Mouse (Mus musculus): ENCODE data around the gene Cdc45. TPM values are rescaled to one million over a fixed set of nuclear protein-coding genes. Genes with fewer than 3 reads are reported as not detected.
A peak's percentile ranks its signal among the peaks of the same experiment; 100 is the strongest.

Gene Cdc45
- polyA plus RNA-seq, 1 experiment from 2014 or later = 48.7 TPM

DNA sequence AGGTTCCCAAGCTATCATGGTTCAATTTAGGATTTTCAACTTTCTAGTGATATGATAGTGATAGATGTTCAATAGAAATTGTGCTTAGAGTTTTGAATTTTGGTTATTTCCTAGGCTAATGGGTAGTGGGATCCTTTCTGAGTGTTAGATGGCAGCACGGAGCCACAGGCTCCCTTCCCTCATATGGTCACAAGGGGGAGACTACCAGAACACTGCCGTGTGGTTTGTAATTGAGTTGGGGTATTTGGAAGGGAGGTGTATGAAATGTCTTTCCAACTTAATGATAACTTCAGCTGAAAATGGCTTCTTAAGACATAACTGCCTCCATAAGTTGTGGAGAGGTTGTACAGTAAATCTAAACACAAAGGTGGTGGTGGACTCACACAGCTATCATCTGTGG is 21.7 kb upstream of the Cdc45 start:
- no peak overlapping the region for H3K27ac ChIP-seq (ENCODE audit: low read length)
- ATAC-seq (ENCODE audit: low read depth) = no peak
- H3K36me3 ChIP-seq (ENCODE audit: control insufficient read depth, insufficient read depth, low read length) = peaks cover 37% of the 10 kb centered on the region
- no peaks in the 10 kb centered on the region for H3K9me3 ChIP-seq (ENCODE audit: control insufficient read depth, low read length)
- H3K27me3 ChIP-seq (ENCODE audit: control insufficient read depth, insufficient read depth, low read depth, low read length) = no peaks in the 10 kb centered on the region
- H3K4me1 ChIP-seq (replicated peaks; ENCODE audit: control insufficient read depth, insufficient read depth, low read length) = peaks cover 3% of the 10 kb centered on the region; the same call in 1 of the 2 replicates
- 61% methylated on average over 2 of the region's 2 CpGs for WGBS
- no peak overlapping the region for H3K4me3 ChIP-seq (ENCODE audit: low read length)
- H3K9ac ChIP-seq (ENCODE audit: low read length) = no peak overlapping the region
- H3K4me2 ChIP-seq (ENCODE audit: low read depth, low read length) = no peak overlapping the region

DNA sequence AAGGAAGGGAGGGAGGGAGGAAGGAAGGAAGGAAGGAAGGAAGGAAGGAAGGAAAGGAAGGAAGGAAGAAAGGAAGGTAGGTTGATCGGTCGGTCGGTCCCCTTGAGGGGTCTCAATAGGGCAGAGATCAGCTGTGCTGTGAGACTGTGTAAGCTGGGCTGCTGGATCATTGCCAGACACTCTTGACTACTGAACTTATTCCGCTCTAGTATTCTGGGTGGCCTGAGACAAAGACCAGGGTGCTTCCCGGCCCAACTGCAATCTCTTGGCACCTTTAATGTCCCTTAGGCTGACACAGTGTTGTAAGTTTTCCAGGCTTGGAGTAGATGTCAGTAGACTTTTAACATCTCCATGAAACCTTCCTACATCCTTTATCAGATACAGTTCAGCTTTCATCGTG is 17.3 kb upstream of the Cdc45 start:
- 70% methylated on average over 6 of the region's 6 CpGs for WGBS
- Histone ChIP-seq H3K27me3 (ENCODE audit: control insufficient read depth, insufficient read depth, low read depth, low read length) (no peaks in the 10 kb centered on the region), H3K4me2 (ENCODE audit: low read depth, low read length) (no peak overlapping the region), H3K9ac (ENCODE audit: low read length) (no peak overlapping the region), H3K4me3 (ENCODE audit: low read length) (no peak overlapping the region), H3K4me1 (replicated peaks; ENCODE audit: control insufficient read depth, insufficient read depth, low read length) (no peaks in the 10 kb centered on the region), H3K36me3 (ENCODE audit: control insufficient read depth, insufficient read depth, low read length) (peaks cover 54% of the 10 kb centered on the region), H3K27ac (ENCODE audit: low read length) (no peak overlapping the region), H3K9me3 (ENCODE audit: control insufficient read depth, low read length) (no peaks in the 10 kb centered on the region)
- ATAC-seq (ENCODE audit: low read depth) = no peak

- Histone ChIP-seq H3K9me3 (ENCODE audit: control insufficient read depth, low read length) (no peaks in the 10 kb centered on the region), H3K9ac (ENCODE audit: low read length) (no peak overlapping the region), H3K36me3 (ENCODE audit: control insufficient read depth, insufficient read depth, low read length) (peaks cover 53% of the 10 kb centered on the region), H3K4me3 (ENCODE audit: low read length) (no peak overlapping the region), H3K27me3 (ENCODE audit: control insufficient read depth, insufficient read depth, low read depth, low read length) (no peaks in the 10 kb centered on the region), H3K27ac (ENCODE audit: low read length) (no peak overlapping the region), H3K4me1 (replicated peaks; ENCODE audit: control insufficient read depth, insufficient read depth, low read length) (no peaks in the 10 kb centered on the region), H3K4me2 (ENCODE audit: low read depth, low read length) (no peak overlapping the region)
- WGBS = 93% methylated on average over 3 of the region's 3 CpGs
- ATAC-seq (ENCODE audit: low read depth) = no peak
Measured at GRCm38 (mm10) chr16:18828630-18829029, 16.8 kb upstream of the Cdc45 start.

DNA sequence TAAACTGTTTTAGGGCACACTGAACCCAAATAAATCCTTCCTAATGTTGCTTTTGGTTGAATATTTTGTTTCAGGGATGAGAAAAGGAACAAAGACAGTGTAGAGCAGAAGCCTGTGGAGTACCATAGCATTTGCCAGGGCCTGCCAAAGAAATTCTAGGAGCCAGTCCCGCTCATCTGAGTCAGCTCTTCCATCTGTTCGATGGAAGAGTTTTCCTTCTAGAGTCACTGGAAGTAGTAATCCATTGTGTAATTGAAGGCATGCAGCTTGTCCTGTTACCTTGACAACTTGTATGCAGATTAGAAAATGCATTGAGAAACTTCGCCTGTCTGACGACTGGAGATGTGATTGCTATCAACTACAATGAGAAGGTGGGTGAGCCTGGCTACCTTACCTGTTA is 11.1 kb upstream of the Cdc45 start:
- Histone ChIP-seq H3K4me2 (ENCODE audit: low read depth, low read length) (no peak overlapping the region), H3K9ac (ENCODE audit: low read length) (no peak overlapping the region), H3K36me3 (ENCODE audit: control insufficient read depth, insufficient read depth, low read length) (peaks cover 55% of the 10 kb centered on the region), H3K27ac (ENCODE audit: low read length) (no peak overlapping the region), H3K4me3 (ENCODE audit: low read length) (no peak overlapping the region), H3K9me3 (ENCODE audit: control insufficient read depth, low read length) (no peaks in the 10 kb centered on the region), H3K4me1 (replicated peaks; ENCODE audit: control insufficient read depth, insufficient read depth, low read length) (no peaks in the 10 kb centered on the region), H3K27me3 (ENCODE audit: control insufficient read depth, insufficient read depth, low read depth, low read length) (no peaks in the 10 kb centered on the region)
- no peak for ATAC-seq (ENCODE audit: low read depth)
- WGBS = 82% methylated on average over 4 of the region's 4 CpGs

- H3K9me3 ChIP-seq (ENCODE audit: control insufficient read depth, low read length) = no peaks in the 10 kb centered on the region
- WGBS = 85% methylated on average over 1 of the region's 1 CpGs
Measured at GRCm38 (mm10) chr16:18822356-18822755, 10.6 kb upstream of the Cdc45 start.

DNA sequence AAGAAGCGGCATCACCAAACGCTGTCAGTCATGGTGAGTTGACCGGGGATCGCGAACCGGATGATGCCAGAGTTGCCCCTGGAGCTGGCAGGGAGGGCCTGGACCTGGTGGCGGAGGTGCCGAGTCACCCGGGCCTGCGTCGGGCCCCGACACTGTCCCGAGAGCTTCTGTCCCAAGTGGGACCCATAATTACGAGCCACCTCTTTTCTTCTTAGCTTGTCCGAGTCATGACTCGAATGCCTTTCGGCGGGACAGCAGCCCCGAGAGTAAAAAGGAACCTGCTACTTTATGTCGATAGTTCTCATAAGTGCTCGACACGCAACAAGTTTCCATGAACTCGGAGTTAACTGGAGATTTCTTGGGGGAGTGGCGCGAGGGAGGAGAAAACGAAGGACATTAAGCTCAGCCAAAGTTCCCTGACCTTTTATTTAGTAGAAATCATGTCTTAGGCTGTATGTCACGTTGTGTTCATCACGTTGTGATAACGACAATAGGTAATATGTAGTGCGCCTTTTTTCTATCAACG is 661 bp upstream of the Cdc45 start:
- Histone ChIP-seq H3K36me3 (ENCODE audit: control insufficient read depth, insufficient read depth, low read length) (peaks cover 26% of the 10 kb centered on the region), H3K9ac (ENCODE audit: low read length) (peak overlapping the region; percentile 90)
- 2% methylated on average over 31 of the region's 31 CpGs for WGBS

More at GRCm38 (mm10) chr16:18822356-18822755, 10.6 kb upstream of the Cdc45 start:
- Histone ChIP-seq H3K4me3 (ENCODE audit: low read length) (no peak overlapping the region), H3K27ac (ENCODE audit: low read length) (no peak overlapping the region), H3K27me3 (ENCODE audit: control insufficient read depth, insufficient read depth, low read depth, low read length) (no peaks in the 10 kb centered on the region), H3K36me3 (ENCODE audit: control insufficient read depth, insufficient read depth, low read length) (peaks cover 51% of the 10 kb centered on the region), H3K4me1 (replicated peaks; ENCODE audit: control insufficient read depth, insufficient read depth, low read length) (no peaks in the 10 kb centered on the region), H3K9ac (ENCODE audit: low read length) (no peak overlapping the region), H3K4me2 (ENCODE audit: low read depth, low read length) (no peak overlapping the region)
- no peak for ATAC-seq (ENCODE audit: low read depth)

DNA sequence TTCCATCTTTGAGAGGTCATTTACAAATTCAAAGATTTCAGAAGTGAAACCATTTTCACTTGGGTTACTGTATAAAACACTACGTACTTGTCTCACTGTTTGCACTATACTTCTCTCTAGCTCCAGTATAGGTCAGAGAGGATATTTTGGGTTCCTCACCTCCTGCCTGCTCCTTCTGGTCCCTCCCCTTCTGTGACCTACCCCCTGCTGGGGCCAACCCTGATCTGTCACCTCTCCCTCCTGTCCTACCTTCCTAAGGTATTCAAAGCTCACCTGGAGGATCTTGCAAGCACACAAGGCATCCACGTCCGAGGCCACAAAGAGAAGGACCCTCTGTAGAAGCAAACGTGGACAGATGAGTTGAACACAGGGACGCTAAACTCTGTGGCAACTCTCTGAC is 755 bp downstream of the Cdc45 start:
- Histone ChIP-seq H3K9me3 (ENCODE audit: control insufficient read depth, low read length) (no peaks in the 10 kb centered on the region), H3K4me2 (ENCODE audit: low read depth, low read length) (peak overlapping the region; percentile 72), H3K36me3 (ENCODE audit: control insufficient read depth, insufficient read depth, low read length) (peaks cover 20% of the 10 kb centered on the region), H3K4me3 (ENCODE audit: low read length) (peak overlapping the region; percentile 90), H3K27me3 (ENCODE audit: control insufficient read depth, insufficient read depth, low read depth, low read length) (no peaks in the 10 kb centered on the region), H3K9ac (ENCODE audit: low read length) (peak overlapping the region; percentile 74), H3K4me1 (replicated peaks; ENCODE audit: control insufficient read depth, insufficient read depth, low read length) (peaks cover 19% of the 10 kb centered on the region), H3K27ac (ENCODE audit: low read length) (peak overlapping the region; percentile 18)
- no peak; the same call in 1 of the 2 replicates for ATAC-seq (ENCODE audit: low read depth)
- 2% methylated on average over 5 of the region's 5 CpGs for WGBS

More for the DNA sequence above, 661 bp upstream of the Cdc45 start:
- Histone ChIP-seq H3K27me3 (ENCODE audit: control insufficient read depth, insufficient read depth, low read depth, low read length) (no peaks in the 10 kb centered on the region), H3K9me3 (ENCODE audit: control insufficient read depth, low read length) (no peaks in the 10 kb centered on the region), H3K4me2 (ENCODE audit: low read depth, low read length) (peak overlapping the region; percentile 80), H3K27ac (ENCODE audit: low read length) (peak overlapping the region; percentile 31), H3K4me1 (replicated peaks; ENCODE audit: control insufficient read depth, insufficient read depth, low read length) (peaks cover 19% of the 10 kb centered on the region), H3K4me3 (ENCODE audit: low read length) (peak overlapping the region; percentile 90)
- ATAC-seq (ENCODE audit: low read depth) = peak; percentile 34

DNA sequence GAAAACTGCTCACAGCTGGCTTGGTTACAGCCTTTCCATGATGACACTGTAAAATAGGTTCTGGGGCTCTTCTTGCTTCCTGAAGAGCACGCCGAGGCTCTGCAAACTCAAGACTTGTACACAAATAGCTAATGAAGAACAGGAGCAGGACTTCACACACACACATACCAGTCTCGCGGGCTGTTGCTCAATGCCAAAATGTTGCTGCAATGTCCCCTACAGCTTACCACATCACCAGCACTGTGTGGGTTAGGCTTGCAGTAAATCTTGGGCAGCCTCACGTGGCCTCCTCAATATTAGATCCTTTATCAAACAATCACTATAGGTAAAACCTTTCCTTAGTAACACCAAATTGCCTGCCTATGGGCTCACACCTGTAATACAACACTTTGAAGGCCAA is 2.8 kb downstream of the Cdc45 start:
- no peak for ATAC-seq (ENCODE audit: low read depth)
- Histone ChIP-seq H3K4me2 (ENCODE audit: low read depth, low read length) (no peak overlapping the region), H3K27ac (ENCODE audit: low read length) (no peak overlapping the region), H3K27me3 (ENCODE audit: control insufficient read depth, insufficient read depth, low read depth, low read length) (no peaks in the 10 kb centered on the region), H3K4me3 (ENCODE audit: low read length) (no peak overlapping the region), H3K4me1 (replicated peaks; ENCODE audit: control insufficient read depth, insufficient read depth, low read length) (peaks cover 19% of the 10 kb centered on the region), H3K9ac (ENCODE audit: low read length) (no peak overlapping the region), H3K36me3 (ENCODE audit: control insufficient read depth, insufficient read depth, low read length) (peaks cover 24% of the 10 kb centered on the region), H3K9me3 (ENCODE audit: control insufficient read depth, low read length) (no peaks in the 10 kb centered on the region)
- WGBS = 84% methylated on average over 5 of the region's 5 CpGs

DNA sequence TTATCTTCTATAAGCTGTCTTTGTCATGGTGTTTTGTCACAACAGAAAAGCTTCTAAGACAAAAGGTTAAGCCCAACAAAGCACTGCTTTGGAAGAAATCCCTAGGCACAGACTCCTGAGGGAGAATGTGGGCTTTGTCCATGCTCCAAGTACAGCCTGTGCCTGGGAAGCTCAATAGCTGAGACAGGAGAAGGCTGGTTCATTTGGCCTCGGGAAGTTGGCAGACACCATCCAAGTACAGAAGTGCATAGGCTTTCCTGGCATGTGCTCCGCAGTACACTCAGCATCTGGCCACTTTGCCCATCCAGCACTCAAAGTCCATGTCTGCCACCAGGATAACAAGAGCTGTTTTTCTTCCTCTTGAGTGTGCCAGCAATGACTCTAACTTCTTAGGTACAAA is 6.0 kb downstream of the Cdc45 start:
- Histone ChIP-seq H3K36me3 (ENCODE audit: control insufficient read depth, insufficient read depth, low read length) (peaks cover 29% of the 10 kb centered on the region), H3K4me3 (ENCODE audit: low read length) (no peak overlapping the region), H3K4me2 (ENCODE audit: low read depth, low read length) (no peak overlapping the region), H3K9me3 (ENCODE audit: control insufficient read depth, low read length) (no peaks in the 10 kb centered on the region), H3K4me1 (replicated peaks; ENCODE audit: control insufficient read depth, insufficient read depth, low read length) (peaks cover 6% of the 10 kb centered on the region), H3K27me3 (ENCODE audit: control insufficient read depth, insufficient read depth, low read depth, low read length) (no peaks in the 10 kb centered on the region), H3K9ac (ENCODE audit: low read length) (no peak overlapping the region), H3K27ac (ENCODE audit: low read length) (no peak overlapping the region)
- WGBS = 92% methylated on average over 2 of the region's 2 CpGs
- no peak for ATAC-seq (ENCODE audit: low read depth)

GRCm38 (mm10) chr16:18798841-18799240 is 12.9 kb downstream of the Cdc45 start:
- Histone ChIP-seq H3K4me2 (ENCODE audit: low read depth, low read length) (no peak overlapping the region), H3K4me3 (ENCODE audit: low read length) (no peak overlapping the region), H3K9me3 (ENCODE audit: control insufficient read depth, low read length) (no peaks in the 10 kb centered on the region), H3K36me3 (ENCODE audit: control insufficient read depth, insufficient read depth, low read length) (peaks cover 34% of the 10 kb centered on the region), H3K27me3 (ENCODE audit: control insufficient read depth, insufficient read depth, low read depth, low read length) (no peaks in the 10 kb centered on the region), H3K27ac (ENCODE audit: low read length) (no peak overlapping the region), H3K9ac (ENCODE audit: low read length) (no peak overlapping the region), H3K4me1 (replicated peaks; ENCODE audit: control insufficient read depth, insufficient read depth, low read length) (no peaks in the 10 kb centered on the region)
- 62% methylated on average over 2 of the region's 2 CpGs for WGBS
- ATAC-seq (ENCODE audit: low read depth) = no peak

Data from lung, embryonic 16.5 days (tissue).